Mouse (Mus musculus): ENCODE measurements around the gene Pmepa1. TPM values are rescaled to one million over a fixed set of nuclear protein-coding genes. Genes with fewer than 3 reads are reported as not detected.
A peak's percentile ranks its signal among the peaks of the same experiment; 100 is the strongest.

Gene Pmepa1
- polyA plus RNA-seq, 1 experiment from 2014 or later = 2.6 TPM

- H3K36me3 ChIP-seq (ENCODE audit: control insufficient read depth, insufficient read depth, low read length) = no peaks in the 10 kb centered on the region
- WGBS = 26% methylated on average over 2 of the region's 2 CpGs
- 0 out of 2 replicates have a peak overlapping the region, but pooled peaks have one; percentile 1 for H3K4me2 ChIP-seq (ENCODE audit: low read depth, severe bottlenecking)
- no peak for DNase-seq (ENCODE audit: low spot score)
- no peak overlapping the region for H3K9ac ChIP-seq (ENCODE audit: low read length)
- ATAC-seq (ENCODE audit: insufficient number of reproducible peaks, low FRiP score, low TSS enrichment, low read depth) = no peak
- peaks cover 46% of the 10 kb centered on the region for H3K4me1 ChIP-seq (ENCODE audit: control insufficient read depth, insufficient read depth, low read length)
- no peak overlapping the region for H3K4me3 ChIP-seq (ENCODE audit: low read depth, low read length)
- no peak overlapping the region for H3K27ac ChIP-seq (replicated peaks; ENCODE audit: low read depth, low read length)
- no peaks in the 10 kb centered on the region for H3K9me3 ChIP-seq (ENCODE audit: control insufficient read depth, low read length)
- H3K27me3 ChIP-seq (ENCODE audit: control insufficient read depth, insufficient read depth, low read length) = no peaks in the 10 kb centered on the region
These were observed 29.1 kb downstream of the Pmepa1 start for GRCm38 (mm10) chr2:173247197-173247596.

- Histone ChIP-seq H3K36me3 (ENCODE audit: control insufficient read depth, insufficient read depth, low read length) (no peaks in the 10 kb centered on the region), H3K27ac (replicated peaks; ENCODE audit: low read depth, low read length) (no peak overlapping the region; the same call in 1 of the 2 replicates), H3K9ac (ENCODE audit: low read length) (no peak overlapping the region), H3K4me1 (ENCODE audit: control insufficient read depth, insufficient read depth, low read length) (peaks cover 41% of the 10 kb centered on the region), H3K4me2 (ENCODE audit: low read depth, severe bottlenecking) (no peak overlapping the region), H3K27me3 (ENCODE audit: control insufficient read depth, insufficient read depth, low read length) (no peaks in the 10 kb centered on the region), H3K4me3 (ENCODE audit: low read depth, low read length) (no peak overlapping the region), H3K9me3 (ENCODE audit: control insufficient read depth, low read length) (no peaks in the 10 kb centered on the region)
- ATAC-seq (ENCODE audit: insufficient number of reproducible peaks, low FRiP score, low TSS enrichment, low read depth) = no peak
- WGBS = 60% methylated on average over 8 of the region's 8 CpGs
- DNase-seq (ENCODE audit: low spot score) = no peak
These were observed 29.6 kb downstream of the Pmepa1 start for GRCm38 (mm10) chr2:173246688-173247087.

DNA sequence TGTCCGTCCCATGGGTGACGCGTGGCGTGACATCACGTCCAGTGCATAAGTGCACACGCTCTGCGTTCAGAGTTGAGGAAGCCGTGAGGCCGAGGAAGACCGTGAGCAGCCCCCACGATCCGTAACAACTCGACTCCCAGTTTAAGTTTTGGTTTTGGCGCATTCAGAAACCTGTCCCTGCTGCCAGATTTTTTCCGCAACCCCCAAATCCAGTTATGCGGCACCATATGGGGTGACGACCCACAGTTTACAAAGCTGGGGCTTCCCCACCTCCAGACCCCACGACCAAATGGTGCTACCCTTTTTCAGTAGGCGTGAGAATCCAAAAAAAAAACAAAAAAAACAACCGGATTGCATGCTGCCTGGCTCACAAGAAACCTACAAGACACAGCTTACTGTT lies 31.1 kb downstream of the Pmepa1 start:
- ATAC-seq (ENCODE audit: insufficient number of reproducible peaks, low FRiP score, low TSS enrichment, low read depth) (no peak), DNase-seq (ENCODE audit: low spot score) (no peak)
- Histone ChIP-seq H3K9me3 (ENCODE audit: control insufficient read depth, low read length) (no peaks in the 10 kb centered on the region), H3K4me3 (ENCODE audit: low read depth, low read length) (no peak overlapping the region), H3K4me2 (ENCODE audit: low read depth, severe bottlenecking) (no peak overlapping the region), H3K4me1 (ENCODE audit: control insufficient read depth, insufficient read depth, low read length) (peaks cover 31% of the 10 kb centered on the region), H3K27ac (replicated peaks; ENCODE audit: low read depth, low read length) (no peak overlapping the region), H3K9ac (ENCODE audit: low read length) (no peak overlapping the region), H3K27me3 (ENCODE audit: control insufficient read depth, insufficient read depth, low read length) (no peaks in the 10 kb centered on the region), H3K36me3 (ENCODE audit: control insufficient read depth, insufficient read depth, low read length) (no peaks in the 10 kb centered on the region)
- 84% methylated on average over 20 of the region's 20 CpGs for WGBS

GRCm38 (mm10) chr2:173244108-173244507 lies 32.2 kb downstream of the Pmepa1 start:
- no peaks in the 10 kb centered on the region for H3K27me3 ChIP-seq (ENCODE audit: control insufficient read depth, insufficient read depth, low read length)

DNA sequence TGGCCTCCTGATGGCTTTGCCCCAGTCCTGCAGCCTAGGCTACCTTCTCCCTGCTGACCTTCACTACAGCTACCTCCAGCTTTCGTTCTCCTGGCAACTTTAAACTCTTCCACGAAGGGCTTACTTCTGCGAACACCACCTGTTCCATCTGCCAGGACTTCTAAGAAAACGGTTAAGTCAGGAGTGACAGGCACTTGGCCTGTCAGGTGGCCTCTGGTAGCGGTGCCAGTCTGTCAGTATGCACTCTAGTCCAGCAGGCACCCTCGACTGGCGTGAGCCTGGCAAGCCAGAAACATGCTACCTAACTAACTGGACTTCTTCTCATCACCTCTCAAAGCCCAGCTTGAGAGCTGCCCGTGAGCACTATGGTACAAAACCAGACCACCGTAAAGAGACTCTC lies 32.7 kb downstream of the Pmepa1 start:
- Histone ChIP-seq H3K9ac (ENCODE audit: low read length) (no peak overlapping the region), H3K27me3 (ENCODE audit: control insufficient read depth, insufficient read depth, low read length) (no peaks in the 10 kb centered on the region), H3K36me3 (ENCODE audit: control insufficient read depth, insufficient read depth, low read length) (no peaks in the 10 kb centered on the region), H3K4me3 (ENCODE audit: low read depth, low read length) (no peak overlapping the region), H3K27ac (replicated peaks; ENCODE audit: low read depth, low read length) (no peak overlapping the region), H3K4me1 (ENCODE audit: control insufficient read depth, insufficient read depth, low read length) (peaks cover 32% of the 10 kb centered on the region), H3K9me3 (ENCODE audit: control insufficient read depth, low read length) (no peaks in the 10 kb centered on the region), H3K4me2 (ENCODE audit: low read depth, severe bottlenecking) (no peak overlapping the region)
- DNase-seq (ENCODE audit: low spot score) = no peak
- ATAC-seq (ENCODE audit: insufficient number of reproducible peaks, low FRiP score, low TSS enrichment, low read depth) = no peak
- WGBS = 73% methylated on average over 9 of the region's 9 CpGs

More at GRCm38 (mm10) chr2:173244108-173244507, 32.2 kb downstream of the Pmepa1 start:
- peaks cover 29% of the 10 kb centered on the region for H3K4me1 ChIP-seq (ENCODE audit: control insufficient read depth, insufficient read depth, low read length)
- H3K27ac ChIP-seq (replicated peaks; ENCODE audit: low read depth, low read length) = no peak overlapping the region
- H3K9ac ChIP-seq (ENCODE audit: low read length) = no peak overlapping the region
- H3K4me2 ChIP-seq (ENCODE audit: low read depth, severe bottlenecking) = no peak overlapping the region
- no peak overlapping the region for H3K4me3 ChIP-seq (ENCODE audit: low read depth, low read length)
- 69% methylated on average over 3 of the region's 3 CpGs for WGBS
- DNase-seq (ENCODE audit: low spot score) = no peak
- ATAC-seq (ENCODE audit: insufficient number of reproducible peaks, low FRiP score, low TSS enrichment, low read depth) = no peak
- no peaks in the 10 kb centered on the region for H3K36me3 ChIP-seq (ENCODE audit: control insufficient read depth, insufficient read depth, low read length)
- H3K9me3 ChIP-seq (ENCODE audit: control insufficient read depth, low read length) = no peaks in the 10 kb centered on the region

DNA sequence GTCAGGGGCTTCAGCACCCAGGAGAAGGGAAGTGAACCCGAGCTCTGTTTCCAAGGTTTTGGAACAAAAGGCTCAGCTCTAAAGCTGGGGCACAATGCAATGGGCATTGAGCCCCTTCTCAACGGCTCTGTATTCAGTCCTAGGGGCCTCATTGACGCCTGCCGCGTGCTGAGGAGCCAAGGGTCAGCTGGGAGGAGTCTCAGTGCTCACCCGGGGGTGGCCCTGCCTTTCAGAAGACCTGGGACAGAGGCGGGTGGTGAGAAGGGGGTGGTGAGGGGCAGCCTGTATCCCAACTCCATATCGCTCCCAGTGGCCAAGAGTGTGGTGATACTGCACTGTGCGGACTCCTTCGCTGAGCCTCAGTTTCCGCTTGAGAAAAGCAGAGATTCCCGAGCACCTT lies 33.5 kb downstream of the Pmepa1 start:
- ATAC-seq (ENCODE audit: insufficient number of reproducible peaks, low FRiP score, low TSS enrichment, low read depth) = 0 out of 2 replicates have a peak, but pooled peaks have one; percentile 5
- no peaks in the 10 kb centered on the region for H3K9me3 ChIP-seq (ENCODE audit: control insufficient read depth, low read length)
- no peak overlapping the region for H3K9ac ChIP-seq (ENCODE audit: low read length)
- peaks cover 38% of the 10 kb centered on the region for H3K4me1 ChIP-seq (ENCODE audit: control insufficient read depth, insufficient read depth, low read length)
- no peak overlapping the region for H3K4me2 ChIP-seq (ENCODE audit: low read depth, severe bottlenecking)
- H3K36me3 ChIP-seq (ENCODE audit: control insufficient read depth, insufficient read depth, low read length) = no peaks in the 10 kb centered on the region
- H3K4me3 ChIP-seq (ENCODE audit: low read depth, low read length) = no peak overlapping the region
- WGBS = 24% methylated on average over 12 of the region's 12 CpGs
- H3K27me3 ChIP-seq (ENCODE audit: control insufficient read depth, insufficient read depth, low read length) = no peaks in the 10 kb centered on the region
- DNase-seq (ENCODE audit: low spot score) = no peak
- H3K27ac ChIP-seq (replicated peaks; ENCODE audit: low read depth, low read length) = no peak overlapping the region

DNA sequence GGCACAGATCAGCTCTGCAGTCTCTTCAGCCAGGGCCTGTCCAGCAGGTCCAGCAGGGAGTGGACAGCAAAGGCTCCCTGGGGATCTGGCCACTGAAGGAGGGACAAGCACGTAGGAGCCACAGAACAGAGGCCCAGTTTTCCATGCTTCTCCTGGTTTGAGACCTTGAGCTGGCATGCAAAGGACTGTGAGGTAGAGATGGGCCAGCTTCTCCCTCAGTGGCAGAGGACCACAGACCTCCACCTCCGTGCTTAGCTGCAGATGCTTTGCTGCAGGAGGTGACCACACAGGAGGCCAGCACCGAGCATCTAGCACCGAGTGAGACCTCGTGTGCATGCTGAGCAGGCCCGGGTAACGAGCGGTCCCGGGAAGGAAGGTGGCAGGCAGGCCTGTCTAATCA lies 35.6 kb downstream of the Pmepa1 start:
- no peak for DNase-seq (ENCODE audit: low spot score)
- H3K4me1 ChIP-seq (ENCODE audit: control insufficient read depth, insufficient read depth, low read length) = peaks cover 29% of the 10 kb centered on the region
- H3K4me3 ChIP-seq (ENCODE audit: low read depth, low read length) = no peak overlapping the region
- H3K27ac ChIP-seq (replicated peaks; ENCODE audit: low read depth, low read length) = no peak overlapping the region
- 33% methylated on average over 9 of the region's 9 CpGs for WGBS
- no peaks in the 10 kb centered on the region for H3K9me3 ChIP-seq (ENCODE audit: control insufficient read depth, low read length)
- H3K9ac ChIP-seq (ENCODE audit: low read length) = no peak overlapping the region
- H3K4me2 ChIP-seq (ENCODE audit: low read depth, severe bottlenecking) = no peak overlapping the region
- ATAC-seq (ENCODE audit: insufficient number of reproducible peaks, low FRiP score, low TSS enrichment, low read depth) = no peak
- no peaks in the 10 kb centered on the region for H3K27me3 ChIP-seq (ENCODE audit: control insufficient read depth, insufficient read depth, low read length)
- no peaks in the 10 kb centered on the region for H3K36me3 ChIP-seq (ENCODE audit: control insufficient read depth, insufficient read depth, low read length)

DNA sequence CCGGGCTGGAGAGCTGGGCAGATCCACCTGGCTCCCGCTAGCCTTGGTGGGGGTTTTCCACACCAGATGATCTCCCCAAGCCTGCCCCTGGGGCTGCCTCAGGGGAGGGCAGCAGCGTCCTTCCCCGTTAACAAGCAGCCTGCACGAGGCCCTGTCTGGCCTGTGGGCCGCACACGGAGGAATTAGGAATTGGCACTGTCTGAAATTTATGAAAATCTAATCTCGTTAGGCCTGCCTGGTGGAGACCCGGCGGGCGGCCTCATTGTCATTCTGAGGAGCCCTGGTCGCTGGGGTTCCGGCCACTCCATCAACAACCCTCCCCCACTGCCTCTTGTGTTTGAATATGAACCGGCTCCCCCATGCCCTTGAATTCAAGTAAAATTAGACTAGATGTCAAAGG lies 37.8 kb downstream of the Pmepa1 start:
- Histone ChIP-seq H3K4me1 (ENCODE audit: control insufficient read depth, insufficient read depth, low read length) (peaks cover 29% of the 10 kb centered on the region), H3K9me3 (ENCODE audit: control insufficient read depth, low read length) (no peaks in the 10 kb centered on the region), H3K9ac (ENCODE audit: low read length) (no peak overlapping the region), H3K27me3 (ENCODE audit: control insufficient read depth, insufficient read depth, low read length) (no peaks in the 10 kb centered on the region), H3K27ac (replicated peaks; ENCODE audit: low read depth, low read length) (no peak overlapping the region), H3K4me2 (ENCODE audit: low read depth, severe bottlenecking) (no peak overlapping the region), H3K4me3 (ENCODE audit: low read depth, low read length) (no peak overlapping the region), H3K36me3 (ENCODE audit: control insufficient read depth, insufficient read depth, low read length) (no peaks in the 10 kb centered on the region)
- WGBS = 14% methylated on average over 14 of the region's 14 CpGs
- no peak for ATAC-seq (ENCODE audit: insufficient number of reproducible peaks, low FRiP score, low TSS enrichment, low read depth)
- DNase-seq (ENCODE audit: low spot score) = no peak

All from limb, embryonic 11.5 days (tissue).